Mouse (Mus musculus) kidney, postnatal 0 days (tissue): ENCODE results near the gene Col16a1. TPM values are rescaled to one million over a fixed set of nuclear protein-coding genes. Genes with fewer than 3 reads are reported as not detected.
A peak's percentile ranks its signal among the peaks of the same experiment; 100 is the strongest.

Source experiments
- ATAC-seq: fragments of 200-750 bp; cut with Nextera tagmentation; replicated peaks from 2 replicates; pipeline ENCODE4 v1.8.0; 2017; ENCODE audit warnings: low read depth, moderate number of reproducible peaks, moderate TSS enrichment, moderate library complexity; ENCODE audit not compliant: low FRiP score
- DNase-seq: peaks from one replicate; pipeline ENCODE4 v3.0.0-alpha.2; 2016; ENCODE audit warnings: low spot score
- H3K27ac ChIP-seq: fragments of 300-500 bp; sonication (generic); 2 replicates; pipeline ENCODE4 v1.5.1; 2014; ENCODE audit warnings: mild to moderate bottlenecking
- H3K27me3 ChIP-seq: fragments of 300-500 bp; sonication (generic); 2 replicates; pipeline ENCODE4 v1.6.1; 2014; ENCODE audit warnings: low read length, mixed read lengths; ENCODE audit not compliant: insufficient read depth
- H3K36me3 ChIP-seq: fragments of 300-500 bp; sonication (generic); 2 replicates; pipeline ENCODE4 v1.6.1; 2014; ENCODE audit warnings: low read length, mixed read lengths; ENCODE audit not compliant: insufficient read depth
- H3K4me1 ChIP-seq: fragments of 300-500 bp; sonication (generic); replicated peaks from 2 replicates; pipeline ENCODE4 v1.6.1; 2014; ENCODE audit warnings: antibody characterized with exemption, low read length, mixed read lengths; ENCODE audit not compliant: insufficient read depth
- H3K4me2 ChIP-seq: fragments of 300-500 bp; sonication (generic); 2 replicates; pipeline ENCODE4 v1.6.1; 2014; ENCODE audit warnings: mild to moderate bottlenecking, low read length, moderate library complexity, mixed read lengths
- H3K4me3 ChIP-seq: fragments of 300-500 bp; sonication (generic); replicated peaks from 2 replicates; pipeline ENCODE4 v1.5.1; 2014; ENCODE audit warnings: low read depth, low read length
- H3K9ac ChIP-seq: fragments of 300-500 bp; sonication (generic); 2 replicates; pipeline ENCODE4 v1.6.1; 2014; ENCODE audit warnings: low read depth, low read length
- H3K9me3 ChIP-seq: fragments of 300-500 bp; sonication (generic); replicated peaks from 2 replicates; pipeline ENCODE4 v1.6.1; 2016; ENCODE audit warnings: low read length, inconsistent platforms, mixed read lengths
- CTCF ChIP-seq: IDR thresholded peaks from 2 replicates; pipeline ENCODE4 v1.5.1; 2016; ENCODE audit warnings: antibody characterized with exemption, low read depth, mild to moderate bottlenecking, moderate library complexity
- WGBS: fragments of 180-500 bp; shearing (Covaris S2); extraction: QIAGEN DNeasy Blood & Tissue Kit; methylation state at CpG from one replicate; pipeline ENCODE4 v1.1.7; 2014; 5-methylcytosine and 5-hydroxymethylcytosine counted together
- polyA plus RNA-seq: library from polyadenylated mRNA; unstranded; fragments of >200 nt; fragmentation: Nextera tagmentation; extraction: Ambion mirVana; gene quantifications from 2 replicates; pipeline ENCODE4 v1.2.1, GENCODE M21; 2015

Col16a1 gene
- polyA plus RNA-seq, 1 experiment from 2014 or later, result 38.6 TPM

GRCm38 (mm10) chr4:130060937-130061336 is 13.3 kb downstream of the Col16a1 start:
- no peak for TF ChIP-seq CTCF
- H3K27me3 ChIP-seq, result no peaks in the 10 kb centered on the region
- H3K4me2 ChIP-seq, result no peak overlapping the region
- H3K36me3 ChIP-seq, result no peaks in the 10 kb centered on the region
- no peaks in the 10 kb centered on the region for H3K9me3 ChIP-seq
- no peak overlapping the region for H3K4me3 ChIP-seq
- ATAC-seq (no peak), DNase-seq (no peak)
- no peaks in the 10 kb centered on the region for H3K4me1 ChIP-seq
- no peak overlapping the region for H3K9ac ChIP-seq
- no peak overlapping the region for H3K27ac ChIP-seq

- H3K4me1 ChIP-seq, result no peaks in the 10 kb centered on the region
- no peak overlapping the region for H3K9ac ChIP-seq
- H3K27ac ChIP-seq, result no peak overlapping the region
- H3K36me3 ChIP-seq, result no peaks in the 10 kb centered on the region
- no peak for DNase-seq
- H3K4me3 ChIP-seq, result no peak overlapping the region
- no peaks in the 10 kb centered on the region for H3K9me3 ChIP-seq
- ATAC-seq, result no peak
- no peak overlapping the region for H3K4me2 ChIP-seq
- TF ChIP-seq CTCF, result no peak
- WGBS, result 47% methylated on average over 7 of the region's 7 CpGs
- no peaks in the 10 kb centered on the region for H3K27me3 ChIP-seq
Measured at GRCm38 (mm10) chr4:130063191-130063590, 15.6 kb downstream of the Col16a1 start.

DNA sequence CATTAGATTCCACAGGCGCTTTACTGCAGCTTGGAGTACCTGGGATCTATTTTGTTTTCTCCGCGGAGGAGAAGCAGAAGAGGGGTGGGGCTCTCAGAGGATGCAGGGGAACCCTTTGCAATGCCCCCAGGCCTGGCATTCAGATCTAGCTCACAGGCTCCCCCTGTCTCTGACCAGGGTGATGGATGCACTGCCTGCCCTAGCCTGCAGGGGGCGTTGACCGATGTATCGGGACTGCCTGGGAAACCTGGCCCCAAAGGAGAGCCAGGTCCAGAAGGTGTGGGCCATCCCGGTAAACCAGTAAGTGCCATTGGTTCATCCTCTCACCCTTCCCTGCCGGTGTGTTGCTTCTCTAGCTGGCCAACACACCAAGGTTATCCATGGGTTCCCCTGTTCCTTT is 19.2 kb downstream of the Col16a1 start:
- Histone ChIP-seq H3K4me2 (no peak overlapping the region), H3K9me3 (no peaks in the 10 kb centered on the region), H3K4me1 (no peaks in the 10 kb centered on the region), H3K4me3 (no peak overlapping the region), H3K27me3 (no peaks in the 10 kb centered on the region), H3K36me3 (no peaks in the 10 kb centered on the region), H3K27ac (no peak overlapping the region), H3K9ac (no peak overlapping the region)
- DNase-seq (peak; percentile 41), ATAC-seq (no peak)
- 16% methylated on average over 8 of the region's 8 CpGs for WGBS
- peak; percentile 79 for TF ChIP-seq CTCF

DNA sequence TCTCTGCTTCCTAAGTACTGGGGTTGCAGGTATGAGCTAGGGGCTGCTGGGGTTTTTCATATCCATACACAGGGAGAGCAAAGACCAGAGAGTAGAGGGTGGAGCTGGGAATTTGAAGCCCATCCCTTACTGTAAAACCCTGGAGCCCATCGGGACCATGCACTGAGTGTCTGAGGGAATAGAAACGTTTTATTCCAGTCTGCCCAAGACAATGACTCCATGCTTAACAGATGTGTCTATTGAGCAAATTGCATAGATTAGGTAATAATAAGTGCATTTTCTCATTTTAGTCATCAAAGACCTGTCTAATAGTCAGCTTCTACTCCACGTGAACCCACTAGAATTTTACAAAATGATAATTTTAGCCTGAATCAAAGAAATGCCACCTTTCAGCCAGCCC is 22.9 kb downstream of the Col16a1 start:
- Histone ChIP-seq H3K4me2 (no peak overlapping the region), H3K9me3 (no peaks in the 10 kb centered on the region), H3K27me3 (no peaks in the 10 kb centered on the region), H3K4me1 (no peaks in the 10 kb centered on the region; the same call in 1 of the 2 replicates), H3K4me3 (no peak overlapping the region), H3K27ac (no peak overlapping the region), H3K9ac (no peak overlapping the region), H3K36me3 (no peaks in the 10 kb centered on the region)
- DNase-seq (no peak), ATAC-seq (no peak)
- TF ChIP-seq CTCF, result no peak
- WGBS, result 59% methylated on average over 3 of the region's 3 CpGs

DNA sequence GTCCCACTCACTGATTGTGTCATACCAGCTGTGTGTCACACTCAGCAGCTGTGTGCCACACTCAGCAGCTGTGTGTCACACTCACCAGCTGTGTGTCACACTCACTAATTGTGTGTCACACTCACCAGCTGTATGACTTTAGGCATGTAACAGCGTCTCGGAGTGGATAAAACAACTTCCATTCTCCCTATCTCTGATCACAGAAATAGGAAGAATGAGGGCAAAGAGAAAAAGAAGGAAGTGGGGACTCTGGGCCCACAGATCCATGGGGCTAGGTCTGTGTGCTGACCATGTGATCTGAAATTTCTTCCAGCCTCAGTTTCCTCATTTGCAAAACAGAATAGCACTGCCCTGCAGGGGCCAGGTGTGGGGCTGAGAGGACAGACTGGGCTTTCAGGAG is 24.1 kb downstream of the Col16a1 start:
- H3K9ac ChIP-seq, result no peak overlapping the region
- no peak overlapping the region for H3K4me2 ChIP-seq
- no peaks in the 10 kb centered on the region for H3K27me3 ChIP-seq
- H3K36me3 ChIP-seq, result no peaks in the 10 kb centered on the region
- DNase-seq (no peak), ATAC-seq (no peak)
- WGBS, result 90% methylated on average over 2 of the region's 2 CpGs
- H3K27ac ChIP-seq, result no peak overlapping the region
- H3K9me3 ChIP-seq, result no peaks in the 10 kb centered on the region
- H3K4me1 ChIP-seq, result no peaks in the 10 kb centered on the region; the same call in 1 of the 2 replicates
- H3K4me3 ChIP-seq, result no peak overlapping the region
- TF ChIP-seq CTCF, result no peak

- 77% methylated on average over 4 of the region's 4 CpGs for WGBS
- H3K9me3 ChIP-seq, result no peaks in the 10 kb centered on the region
- H3K36me3 ChIP-seq, result no peaks in the 10 kb centered on the region
- no peak overlapping the region for H3K4me2 ChIP-seq
- no peak overlapping the region for H3K9ac ChIP-seq
- no peak for ATAC-seq
- TF ChIP-seq CTCF, result no peak
- DNase-seq, result no peak
- H3K27me3 ChIP-seq, result no peaks in the 10 kb centered on the region
- H3K4me1 ChIP-seq, result no peaks in the 10 kb centered on the region; the same call in 1 of the 2 replicates
- H3K27ac ChIP-seq, result no peak overlapping the region
- H3K4me3 ChIP-seq, result no peak overlapping the region
Measured at GRCm38 (mm10) chr4:130073367-130073766, 25.7 kb downstream of the Col16a1 start.

GRCm38 (mm10) chr4:130074761-130075515 is 27.3 kb downstream of the Col16a1 start:
- 59% methylated on average over 17 of the region's 17 CpGs for WGBS
- ATAC-seq, result peak; percentile 89

More at GRCm38 (mm10) chr4:130074761-130075515, 27.3 kb downstream of the Col16a1 start:
- peak overlapping the region; percentile 25; the same call in 1 of the 2 replicates for H3K27ac ChIP-seq
- H3K9ac ChIP-seq, result no peak overlapping the region
- peak; percentile 33 for DNase-seq
- no peaks in the 10 kb centered on the region for H3K9me3 ChIP-seq
- H3K4me3 ChIP-seq, result no peak overlapping the region
- H3K4me1 ChIP-seq, result no peaks in the 10 kb centered on the region; the same call in 1 of the 2 replicates
- H3K4me2 ChIP-seq, result no peak overlapping the region
- TF ChIP-seq CTCF, result peak; percentile 21; the same call in 1 of the 2 replicates
- no peaks in the 10 kb centered on the region for H3K36me3 ChIP-seq
- H3K27me3 ChIP-seq, result no peaks in the 10 kb centered on the region
